In the genomic region with DNA sequence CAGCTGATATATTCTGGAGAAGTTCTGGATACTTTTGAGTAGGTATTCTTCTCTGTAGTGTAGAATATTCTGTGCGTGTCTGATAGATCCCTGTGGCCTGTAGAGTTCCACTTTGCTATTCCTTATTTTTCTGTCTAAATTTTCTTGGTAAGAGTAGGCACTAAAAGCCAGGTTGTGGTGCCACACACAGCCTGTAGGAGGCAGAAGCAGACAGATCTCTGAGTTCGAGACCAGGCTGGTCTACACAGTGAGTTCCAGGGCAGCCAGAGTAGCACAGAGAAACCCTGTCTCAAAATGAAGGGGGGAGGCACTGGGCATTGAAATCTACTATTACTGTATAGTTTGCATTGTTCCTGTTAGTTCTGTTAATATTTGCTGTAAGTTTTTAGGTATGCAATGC, we compare ENCODE assay signal across 20 mouse cellular contexts.
A peak's percentile ranks its signal among the peaks of the same experiment; 100 is the strongest.
DNase-seq lines count a peak whose midpoint lies in the region; ATAC-seq and TF ChIP-seq lines count a peak whose summit lies in the region.
"Had no signal": no experiment of that assay in that cellular context is flagged by ENCODE, and none has a peak within 500 bp of the region (broad histone marks: within the 10 kb centered on the region; RNA-seq: fewer than 3 reads in every experiment).

No protein-coding gene starts in this region.

- H3K36me3 ChIP-seq in lung, embryonic 14.5 days (ENCODE audit: insufficient read depth) = no peaks in the 10 kb centered on the region
- H3K36me3 ChIP-seq in E14TG2a.4 (ENCODE audit: insufficient read depth, low read length) = no peaks in the 10 kb centered on the region
- no peaks in the 10 kb centered on the region for H3K36me3 ChIP-seq in forebrain, embryonic 13.5 days (ENCODE audit: poor library complexity, severe bottlenecking)
- H3K36me3 ChIP-seq: embryonic facial prominence, embryonic 15.5 days; heart, embryonic 12.5 days; midbrain, embryonic 12.5 days; neural tube, embryonic 12.5 days had no signal

- no peak overlapping the region for H3K9ac ChIP-seq in lung, embryonic 14.5 days
- no peak overlapping the region for H3K9ac ChIP-seq in forebrain, embryonic 13.5 days
- H3K9ac ChIP-seq: embryonic facial prominence, embryonic 15.5 days; forebrain, postnatal 0 days; heart, embryonic 12.5 days; midbrain, embryonic 12.5 days; neural tube, embryonic 12.5 days had no signal

- no peak overlapping the region for H3K27ac ChIP-seq in lung, embryonic 14.5 days (ENCODE audit: low read depth)
- H3K27ac ChIP-seq in forebrain, embryonic 13.5 days = no peak overlapping the region
- H3K27ac ChIP-seq: embryonic facial prominence, embryonic 15.5 days; kidney, postnatal 0 days; midbrain, embryonic 12.5 days; neural tube, embryonic 12.5 days had no signal

- DNase-seq in lung, embryonic 14.5 days = no peak
- no peak for DNase-seq in lung, adult 2 months
- peak; percentile 3 for DNase-seq in A20 (ENCODE audit: low read depth, low spot score)
- DNase-seq in induced T-regulatory cell, adult 2 months (ENCODE audit: low read depth) = peak; percentile 50
- DNase-seq in ovary, adult 18-20 months (ENCODE audit: low spot score) = no peak
- DNase-seq: adrenal gland, postnatal 10 days; cerebellum, adult 2 months; forebrain, postnatal 0 days; gastrocnemius, postnatal 14 days; heart, adult 11 months; heart, postnatal 10 days; kidney, adult 2 months; lung, postnatal 14 days had no signal

- no peaks in the 10 kb centered on the region for H3K4me1 ChIP-seq in lung, embryonic 14.5 days (ENCODE audit: insufficient read depth)
- H3K4me1 ChIP-seq in lung, adult 2 months (ENCODE audit: control insufficient read depth, insufficient read depth, low read length) = no peaks in the 10 kb centered on the region
- H3K4me1 ChIP-seq in E14TG2a.4 (replicated peaks; ENCODE audit: low read depth, low read length) = no peaks in the 10 kb centered on the region
- H3K4me1 ChIP-seq in forebrain, embryonic 13.5 days = no peaks in the 10 kb centered on the region; the same call in 1 of the 2 replicates
- H3K4me1 ChIP-seq: embryonic facial prominence, embryonic 15.5 days; heart, embryonic 12.5 days; neural tube, embryonic 12.5 days had no signal

- no peaks in the 10 kb centered on the region for H3K9me3 ChIP-seq in lung, embryonic 14.5 days (ENCODE audit: low read depth, low read length)
- H3K9me3 ChIP-seq in E14TG2a.4 (ENCODE audit: low read length) = peaks cover 3% of the 10 kb centered on the region; the same call in 1 of the 2 replicates
- no peaks in the 10 kb centered on the region for H3K9me3 ChIP-seq in forebrain, embryonic 13.5 days (replicated peaks)
- H3K9me3 ChIP-seq: embryonic facial prominence, embryonic 15.5 days; heart, embryonic 12.5 days; midbrain, embryonic 12.5 days; neural tube, embryonic 12.5 days had no signal

- WGBS in lung, embryonic 14.5 days = 89% methylated on average over 2 of the region's 2 CpGs
- WGBS in lung, adult 2 months = 91% methylated on average over 2 of the region's 2 CpGs
- WGBS in forebrain, embryonic 13.5 days = 89% methylated on average over 2 of the region's 2 CpGs

- no peaks in the 10 kb centered on the region for H3K27me3 ChIP-seq in lung, embryonic 14.5 days (ENCODE audit: insufficient read depth, low read length)
- H3K27me3 ChIP-seq in E14TG2a.4 (ENCODE audit: insufficient read depth, low read length) = no peaks in the 10 kb centered on the region
- no peaks in the 10 kb centered on the region for H3K27me3 ChIP-seq in forebrain, embryonic 13.5 days
- H3K27me3 ChIP-seq: embryonic facial prominence, embryonic 15.5 days; heart, embryonic 12.5 days; neural tube, embryonic 12.5 days had no signal

- no peak overlapping the region for H3K4me3 ChIP-seq in lung, embryonic 14.5 days (ENCODE audit: low read depth, low read length)
- no peak overlapping the region for H3K4me3 ChIP-seq in lung, adult 2 months (replicated peaks; ENCODE audit: extremely low read depth, low read depth, low read length)
- H3K4me3 ChIP-seq in E14TG2a.4 (replicated peaks; ENCODE audit: low read length) = no peak overlapping the region
- no peak overlapping the region for H3K4me3 ChIP-seq in forebrain, embryonic 13.5 days
- H3K4me3 ChIP-seq: embryonic facial prominence, embryonic 15.5 days; heart, embryonic 12.5 days; midbrain, embryonic 12.5 days; neural tube, embryonic 12.5 days had no signal

- no peak for ATAC-seq in lung, embryonic 14.5 days (ENCODE audit: insufficient read depth)
- ATAC-seq in forebrain, embryonic 13.5 days = no peak
- ATAC-seq: forebrain, postnatal 0 days had no signal

- TF ChIP-seq POLR2A in lung, adult 2 months (IDR thresholded peaks at IDR 0.05; ENCODE audit: borderline replicate concordance, extremely low read depth, low read depth, low read length) = no peak

- no peak overlapping the region for H3K4me2 ChIP-seq in lung, embryonic 14.5 days
- no peak overlapping the region for H3K4me2 ChIP-seq in forebrain, embryonic 13.5 days
- H3K4me2 ChIP-seq: embryonic facial prominence, embryonic 15.5 days; heart, embryonic 12.5 days; midbrain, embryonic 12.5 days; neural tube, embryonic 12.5 days had no signal

- TF ChIP-seq CTCF in lung, embryonic 14.5 days (IDR thresholded peaks at IDR 0.05; ENCODE audit: low read depth) = 0 out of 2 replicates have a peak, but pooled peaks have one; percentile 16
- TF ChIP-seq CTCF in lung, adult 2 months (IDR thresholded peaks at IDR 0.05; ENCODE audit: insufficient read depth, low read length) = no peak
- TF ChIP-seq CTCF in E14TG2a.4 (conservative IDR thresholded peaks at IDR 0.05; ENCODE audit: low read length) = peak; percentile 37

Comparison
In these comparisons a context has a peak if more than half of its experiments do, and no peak if none do; other contexts are left out.
1. DNase-seq: peak in A20 (single experiment) and induced T-regulatory cell, adult 2 months (single experiment); none in lung, embryonic 14.5 days (single experiment), lung, adult 2 months (single experiment) and ovary, adult 18-20 months (single experiment).